Mouse (Mus musculus): ENCODE measurements around the gene Nsg2. TPM values are rescaled to one million over a fixed set of nuclear protein-coding genes. Genes with fewer than 3 reads are reported as not detected.

The Nsg2 gene
- total RNA-seq, 2 experiments from 2014 or later: 662 to 666 TPM

Other genes starting within 250 kb of the Nsg2 start
- gene Cpeb4, start 128.3 kb upstream of the Nsg2 start, total RNA-seq (2021): 100 to 1,000 TPM; 157 to 160 TPM
- not detected for gene 4930524B15Rik, start 34.9 kb upstream of the Nsg2 start, total RNA-seq (2021)
- gene Il9r, start 199.8 kb downstream of the Nsg2 start, total RNA-seq (2021): not detected
- 10 to 100 TPM; 23.7 to 23.9 TPM for gene Snrnp25, start 205.0 kb downstream of the Nsg2 start, total RNA-seq (2021)
- 10 to 100 TPM; 13.5 to 15.7 TPM for gene Rhbdf1, start 221.8 kb downstream of the Nsg2 start, total RNA-seq (2021)
- 10 to 100 TPM; 20.0 to 20.8 TPM for gene Mpg, start 226.0 kb downstream of the Nsg2 start, total RNA-seq (2021)